Mouse (Mus musculus) right cerebral cortex, adult 18-20 months (tissue): ENCODE measurements at regions not wholly inside any gene's neighbourhood (a gene's known extent, or its start where the extent isn't known, plus 50 kb on each side); places are given as distances from the start of the nearest gene placed in this dataset.

ENCODE experiments used
- DNase-seq: peaks from one replicate; pipeline ENCODE4 v3.0.0; 2022; ENCODE audit warnings: mixed read lengths

DNA sequence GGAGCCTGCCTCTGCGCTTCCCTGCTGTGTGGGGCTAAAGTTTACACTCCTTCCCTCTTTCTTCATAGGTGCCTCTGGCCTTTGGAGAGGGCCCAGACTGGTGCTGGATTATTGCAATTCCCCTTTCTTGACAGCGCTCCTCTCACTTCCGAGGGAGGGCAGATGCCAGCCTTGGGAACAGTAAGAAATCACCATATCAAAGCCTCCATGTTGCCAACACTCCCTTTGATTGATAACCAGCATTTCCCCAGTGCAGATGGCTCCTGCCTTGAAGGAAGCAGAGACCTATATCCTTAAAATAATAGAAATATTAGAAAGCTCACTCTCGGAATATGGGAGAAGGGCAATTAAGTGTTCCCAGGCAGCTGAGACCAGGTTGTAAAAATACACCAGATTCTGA, 63.1 kb upstream of the Cep295 start:
- DNase-seq: no peak

DNA sequence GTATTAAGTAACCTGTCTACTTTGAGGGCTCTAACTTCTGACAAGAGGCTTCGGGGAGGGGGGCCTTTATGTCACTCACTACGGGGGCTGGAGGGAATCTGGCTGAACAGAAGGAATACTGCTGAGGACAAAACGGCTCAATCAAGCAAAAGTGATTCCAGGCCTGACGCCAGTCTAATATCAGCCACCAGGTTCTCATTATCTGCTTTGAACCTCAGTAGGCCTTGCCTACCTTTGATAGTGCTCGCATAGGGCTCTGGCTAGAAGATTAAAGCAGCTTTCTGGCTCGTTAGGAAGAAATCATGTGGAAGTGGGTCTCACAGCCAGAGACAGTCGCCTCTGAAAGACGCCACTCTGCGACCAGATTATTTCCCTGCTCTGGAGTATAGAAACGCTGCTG, 64.3 kb upstream of the Cep295 start:
- DNase-seq: no peak

DNA sequence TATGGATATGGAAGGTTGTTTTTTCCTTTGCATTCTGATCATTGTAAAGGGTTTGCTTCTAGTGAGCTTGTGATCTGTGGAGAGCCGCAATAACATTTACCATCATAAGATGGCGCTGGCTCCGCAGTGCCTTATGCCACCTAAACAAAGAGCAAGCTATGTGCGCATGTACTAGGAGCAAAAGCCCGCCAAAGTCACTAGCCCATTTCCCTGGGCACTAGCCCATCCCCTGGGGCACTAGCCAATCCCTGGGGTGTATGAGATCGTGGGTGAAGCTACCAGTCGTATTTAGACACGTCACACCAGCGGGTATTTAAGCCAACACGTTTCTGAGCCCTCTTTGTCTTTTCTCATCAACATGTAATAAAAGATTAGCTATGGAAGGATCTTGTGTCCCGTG, 59.0 kb upstream of the Smco4 start:
- DNase-seq: peak; percentile 2

DNA sequence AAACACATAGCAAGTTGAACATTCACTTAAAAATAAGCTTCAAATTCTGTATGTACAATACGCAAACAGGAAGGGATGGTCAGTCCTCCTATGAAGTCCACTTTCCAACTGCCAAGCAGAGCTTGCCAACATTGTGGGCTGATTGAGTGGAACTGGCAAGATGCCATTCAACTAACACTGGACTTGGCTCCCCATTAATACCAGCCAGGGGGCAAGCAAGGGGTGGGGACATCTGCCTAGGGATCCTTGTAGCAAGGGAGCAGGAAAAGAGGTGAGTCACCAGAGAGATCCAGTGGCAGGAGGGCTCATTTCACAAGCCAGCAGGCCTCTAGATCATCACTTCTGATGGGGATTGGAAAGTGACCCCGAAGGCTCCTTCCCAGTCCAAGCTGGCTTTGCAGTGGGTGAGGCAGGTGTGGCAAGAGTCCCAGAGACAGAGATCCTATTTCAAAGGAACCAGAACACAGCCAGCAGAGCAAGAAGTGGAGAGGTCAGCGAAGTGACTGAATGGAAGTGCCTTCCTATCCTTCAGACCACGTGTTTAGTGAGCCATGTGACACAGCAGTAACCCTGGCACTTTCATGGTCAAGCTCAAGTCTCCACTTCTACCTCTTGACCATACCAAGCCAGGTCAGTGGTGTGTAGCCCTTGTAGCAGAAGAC, 53.8 kb upstream of the Smco4 start:
- DNase-seq: no peak

DNA sequence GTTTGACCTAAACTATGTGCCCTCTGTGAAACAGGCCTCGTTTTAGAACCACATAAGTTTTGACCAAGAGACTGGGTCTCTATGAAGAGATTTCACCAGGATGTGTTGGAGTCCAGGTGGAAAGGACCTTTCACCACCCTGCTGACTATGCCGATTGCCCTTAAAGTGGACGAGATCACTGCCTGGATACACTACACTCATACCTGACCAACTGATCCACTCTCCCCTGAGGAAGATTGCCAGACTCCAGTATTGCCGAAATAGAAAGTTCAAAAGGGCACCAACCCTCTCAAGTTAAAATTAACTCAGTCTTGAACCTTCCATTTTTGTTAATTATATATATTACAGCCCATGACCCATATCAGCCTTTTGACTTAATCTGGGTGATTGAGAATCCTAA, 51.1 kb upstream of the Smco4 start:
- no peak for DNase-seq
